Mouse (Mus musculus) CD8-positive naive resting alpha-beta T cell, adult 2 months (primary cell): ENCODE data around the gene Kmt2d.

Experiments
- DNase-seq, 2 experiments: peaks; one replicate each; pipeline ENCODE4 v3.0.0; 2022; ENCODE audit warnings: low read depth in 2 of 2, low spot score in 2 of 2

Gene Kmt2d

DNA sequence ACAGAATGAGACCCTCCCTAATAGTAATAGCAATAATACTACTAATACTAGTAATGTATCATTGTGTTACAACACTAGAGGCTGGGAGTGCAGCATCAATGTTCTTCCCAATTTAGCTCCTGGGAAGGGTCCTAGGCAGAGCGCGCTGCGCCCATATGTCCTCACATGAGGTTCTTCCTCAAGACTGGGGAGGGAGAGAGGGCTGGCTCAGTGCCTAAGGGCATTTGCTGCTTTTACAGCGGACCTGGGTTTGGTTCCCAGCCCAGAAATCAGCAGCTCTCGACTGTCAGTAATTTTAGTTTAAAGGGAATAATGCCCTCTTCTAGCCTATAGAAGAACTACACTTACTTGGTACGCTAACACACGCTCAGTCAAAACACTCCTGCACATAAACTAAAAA, 16.5 kb upstream of the Kmt2d start:
- no peak for DNase-seq

DNA sequence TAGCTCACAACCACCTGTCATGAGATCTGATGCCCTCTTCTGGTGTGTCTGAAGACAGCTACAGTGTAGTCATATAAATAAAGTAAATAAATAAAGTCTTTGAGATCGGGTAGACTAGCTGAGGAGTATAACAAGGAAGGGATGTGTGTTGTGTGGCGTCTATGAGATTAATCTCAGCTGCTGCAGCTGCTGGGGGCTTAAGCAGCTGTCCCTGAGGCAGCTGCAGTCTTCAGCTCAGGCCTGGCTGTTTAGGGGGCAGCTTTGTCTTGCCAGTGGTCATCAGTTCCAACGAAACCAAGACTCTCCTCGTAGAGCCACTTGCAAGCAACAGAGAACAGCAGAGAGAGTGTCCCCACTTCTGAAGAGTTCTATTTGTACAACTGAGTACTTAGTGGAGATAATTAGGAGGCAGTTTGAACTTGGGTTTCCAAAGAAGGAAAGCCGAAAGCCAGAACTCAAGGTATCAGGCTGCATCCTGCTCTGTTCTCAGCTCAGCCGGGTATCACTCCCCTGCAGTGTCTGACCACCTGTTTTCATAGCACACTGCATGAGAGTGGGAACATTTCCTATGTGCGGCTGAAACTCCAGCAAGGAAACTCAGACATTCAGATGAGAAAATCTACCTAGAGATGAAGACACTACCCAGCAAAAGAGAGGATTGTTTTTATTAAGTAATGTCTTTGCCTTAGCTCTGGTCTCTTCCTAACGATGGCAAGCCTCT, 15.8 kb upstream of the Kmt2d start:
- DNase-seq: no peak

DNA sequence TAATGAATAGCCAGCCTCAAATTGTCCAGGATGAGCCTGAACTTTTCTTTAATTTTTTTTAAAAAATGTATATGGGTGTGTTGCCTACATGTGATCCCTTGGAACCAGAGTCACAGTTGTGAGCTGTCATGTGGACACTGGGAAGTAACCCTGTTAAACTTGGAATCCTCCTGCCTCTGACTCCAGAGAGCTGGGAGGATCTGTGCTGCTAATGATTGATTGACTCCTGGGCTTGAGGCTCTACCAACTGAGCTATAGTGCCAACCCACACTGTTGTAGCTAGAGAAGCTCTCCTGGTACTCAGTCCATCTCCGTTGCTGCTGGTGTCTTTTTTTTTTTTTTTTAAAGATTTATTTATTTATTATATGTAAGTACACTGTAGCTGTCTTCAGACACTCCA, 13.1 kb upstream of the Kmt2d start:
- DNase-seq: no peak

DNA sequence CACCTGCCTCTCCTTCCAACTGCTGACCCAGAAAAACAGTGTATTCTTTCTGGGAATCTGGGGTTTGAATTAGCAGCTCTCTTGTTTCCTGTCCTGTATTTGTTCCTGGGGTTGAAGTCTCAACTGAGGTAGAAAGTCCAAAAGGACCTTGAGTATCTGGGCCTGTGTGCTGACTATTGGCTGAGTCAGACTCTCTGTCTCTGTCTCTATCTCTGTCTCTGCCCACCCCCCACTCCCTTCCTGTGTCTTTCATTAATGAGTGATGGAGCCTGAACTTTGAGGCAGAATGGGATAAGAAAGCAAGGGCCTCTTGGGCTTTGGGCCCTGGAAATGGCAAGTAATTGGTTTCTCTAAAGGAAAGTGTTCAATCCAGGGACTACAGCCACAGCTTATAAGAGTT, 12.7 kb upstream of the Kmt2d start:
- no peak for DNase-seq

DNA sequence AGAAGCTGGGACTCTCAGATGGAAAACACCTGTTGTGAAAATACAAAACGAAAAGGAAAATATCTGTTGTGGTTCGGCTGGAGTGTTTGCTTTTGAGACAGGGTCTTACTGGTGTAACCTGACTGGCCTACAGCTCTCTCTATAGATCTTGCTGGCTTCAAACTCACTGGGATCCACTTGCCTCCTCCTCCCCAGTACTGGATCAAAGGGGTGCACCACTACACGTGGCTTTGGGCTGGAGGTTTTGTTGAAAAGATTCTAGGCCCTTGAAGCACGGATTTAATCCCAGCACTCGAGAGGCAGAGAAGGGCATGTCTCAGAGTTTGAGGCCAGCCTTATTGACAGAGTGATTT, 10.6 kb upstream of the Kmt2d start:
- no peak for DNase-seq

DNA sequence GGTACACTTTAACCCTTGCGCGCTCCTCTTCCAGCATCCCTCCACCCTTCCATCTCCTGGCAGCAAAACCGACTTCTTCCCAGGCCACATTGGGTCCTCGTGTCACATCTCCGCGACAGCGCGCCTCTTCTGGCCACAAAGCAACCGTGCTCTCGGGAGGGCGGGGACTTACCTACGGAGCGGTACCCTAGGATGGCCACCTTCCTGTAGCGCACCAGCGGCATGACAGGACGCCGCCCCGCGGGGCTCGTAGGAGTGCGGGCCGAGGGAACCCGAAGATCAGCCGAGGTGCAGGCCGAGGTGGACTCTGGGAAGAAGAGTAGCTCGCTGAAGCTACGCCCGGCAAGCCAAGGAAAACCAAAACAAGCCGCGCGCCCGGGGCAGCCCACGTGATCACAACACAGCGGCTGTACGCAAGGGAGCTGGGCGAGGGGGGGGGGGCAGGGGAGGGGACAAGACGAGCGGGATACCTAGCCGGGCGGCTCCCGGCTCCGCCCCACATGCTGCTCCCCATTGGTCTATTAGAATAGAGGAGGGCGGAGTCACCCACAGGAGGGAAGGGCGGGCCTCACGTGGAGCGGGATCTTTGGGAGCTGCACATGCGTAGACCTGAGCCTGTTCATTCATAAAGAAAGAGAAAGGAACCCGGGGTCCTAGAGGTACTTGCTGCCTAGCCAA, 10.1 kb upstream of the Kmt2d start:
- peak; percentile 88 to 90 for DNase-seq

DNA sequence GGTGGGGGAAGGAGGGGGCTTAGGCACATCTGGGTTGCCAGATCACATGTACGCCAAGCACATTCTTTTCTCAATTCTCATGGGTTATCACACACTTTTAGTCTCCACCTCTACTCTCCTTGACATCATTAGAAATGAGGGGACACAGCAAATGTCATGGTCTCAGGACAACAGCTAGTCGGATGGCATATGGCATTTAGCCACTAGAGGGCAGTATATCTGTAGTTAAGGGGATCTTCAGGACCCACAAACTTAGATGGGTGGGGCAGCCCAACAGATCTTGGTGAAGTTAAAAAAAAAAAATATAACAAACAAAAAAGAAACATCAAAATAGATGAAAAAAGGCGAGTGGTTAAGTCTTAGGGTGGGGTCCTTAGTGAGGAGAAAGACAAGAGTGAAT, 6.3 kb upstream of the Kmt2d start:
- DNase-seq: peak; percentile 72 to 85

DNA sequence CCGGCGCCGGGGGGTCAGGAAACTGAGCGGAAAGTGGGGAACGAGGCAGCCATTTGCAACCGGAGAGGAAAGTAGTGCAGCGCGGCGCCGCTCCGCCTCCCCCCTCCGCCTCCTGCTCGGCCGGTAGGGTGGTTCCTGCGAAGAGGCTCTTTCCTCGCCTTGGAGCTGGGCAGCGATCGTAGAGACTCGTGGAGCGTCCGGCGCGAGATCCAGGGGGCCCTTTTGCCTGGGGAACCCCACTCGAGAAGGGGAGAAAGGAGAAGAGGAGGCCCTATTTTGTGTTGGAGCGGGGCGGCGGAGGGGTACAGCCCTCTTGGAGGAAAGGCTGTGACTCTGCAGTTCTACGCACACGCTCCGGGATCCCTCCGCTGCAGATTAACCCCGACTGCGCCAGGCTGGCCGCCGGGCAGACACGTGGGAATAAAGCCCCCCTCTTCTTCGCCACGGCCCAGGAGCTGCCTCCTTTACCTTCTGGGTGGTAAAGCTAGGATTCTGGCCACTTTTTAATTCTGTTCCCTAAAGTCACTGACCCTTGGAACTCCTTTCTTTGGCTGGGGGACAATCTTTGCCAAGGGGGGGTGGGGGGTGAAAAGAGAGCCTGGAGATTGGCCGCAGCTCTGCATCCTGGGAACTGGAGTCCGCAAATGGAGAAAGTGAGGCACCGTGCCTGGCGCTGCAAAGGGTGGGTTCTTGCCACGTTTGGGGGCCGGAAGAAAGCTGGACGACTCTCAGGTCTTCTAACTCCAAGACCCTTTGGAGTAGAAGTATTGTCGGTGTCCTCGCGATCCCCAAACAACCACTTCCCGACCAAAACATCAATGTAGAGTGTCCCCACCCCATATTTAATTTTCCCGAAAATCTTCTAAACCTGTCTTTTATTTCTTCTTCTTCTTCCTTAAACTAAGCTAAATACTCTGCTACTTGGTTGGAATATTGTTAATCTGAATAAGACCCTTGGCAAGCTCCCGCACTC, 1.2 kb upstream of the Kmt2d start:
- peak; percentile 85 to 92 for DNase-seq

DNA sequence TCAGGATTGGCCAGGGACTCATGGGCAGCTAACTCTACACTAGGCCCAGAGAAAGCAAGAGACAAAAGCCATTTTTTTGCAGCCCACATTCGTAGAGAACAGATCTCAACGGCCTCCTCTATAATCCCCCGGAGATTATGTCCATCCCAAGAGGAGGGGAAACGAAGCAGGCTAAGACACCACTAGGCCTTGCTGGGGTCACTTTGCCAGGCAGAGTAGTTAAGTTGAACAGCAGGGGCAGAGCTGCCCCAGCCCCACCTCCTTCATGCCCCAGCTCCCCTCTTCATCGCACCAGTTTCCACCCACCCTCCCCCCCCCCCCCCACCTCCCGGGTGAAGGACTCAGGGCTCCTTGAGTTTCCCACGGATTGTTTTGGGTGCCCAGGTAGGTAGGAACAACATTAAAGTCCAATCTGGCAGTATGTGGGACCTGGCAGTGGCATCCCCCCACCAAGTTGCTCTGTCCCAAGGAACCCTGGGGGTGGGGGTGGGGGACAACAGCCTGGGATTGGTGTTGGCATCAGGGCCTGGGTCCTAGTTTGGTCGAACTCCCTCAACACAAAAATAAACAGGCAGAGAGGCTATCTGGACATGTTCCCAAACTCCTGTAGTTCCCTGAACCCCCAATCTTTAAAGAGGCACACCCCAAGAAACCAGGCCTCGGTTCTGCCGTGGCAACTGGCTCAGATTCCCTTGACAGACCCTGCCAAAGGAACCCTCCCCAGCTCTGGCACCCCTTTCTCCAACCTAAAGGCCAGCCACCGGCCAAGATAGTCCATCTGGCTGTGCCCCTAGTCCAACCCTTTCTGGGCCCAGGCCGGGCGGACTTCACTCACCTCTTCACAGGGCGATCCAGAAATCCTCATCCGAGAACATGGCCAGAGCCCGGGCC, 580 bp downstream of the Kmt2d start:
- DNase-seq: no peak

DNA sequence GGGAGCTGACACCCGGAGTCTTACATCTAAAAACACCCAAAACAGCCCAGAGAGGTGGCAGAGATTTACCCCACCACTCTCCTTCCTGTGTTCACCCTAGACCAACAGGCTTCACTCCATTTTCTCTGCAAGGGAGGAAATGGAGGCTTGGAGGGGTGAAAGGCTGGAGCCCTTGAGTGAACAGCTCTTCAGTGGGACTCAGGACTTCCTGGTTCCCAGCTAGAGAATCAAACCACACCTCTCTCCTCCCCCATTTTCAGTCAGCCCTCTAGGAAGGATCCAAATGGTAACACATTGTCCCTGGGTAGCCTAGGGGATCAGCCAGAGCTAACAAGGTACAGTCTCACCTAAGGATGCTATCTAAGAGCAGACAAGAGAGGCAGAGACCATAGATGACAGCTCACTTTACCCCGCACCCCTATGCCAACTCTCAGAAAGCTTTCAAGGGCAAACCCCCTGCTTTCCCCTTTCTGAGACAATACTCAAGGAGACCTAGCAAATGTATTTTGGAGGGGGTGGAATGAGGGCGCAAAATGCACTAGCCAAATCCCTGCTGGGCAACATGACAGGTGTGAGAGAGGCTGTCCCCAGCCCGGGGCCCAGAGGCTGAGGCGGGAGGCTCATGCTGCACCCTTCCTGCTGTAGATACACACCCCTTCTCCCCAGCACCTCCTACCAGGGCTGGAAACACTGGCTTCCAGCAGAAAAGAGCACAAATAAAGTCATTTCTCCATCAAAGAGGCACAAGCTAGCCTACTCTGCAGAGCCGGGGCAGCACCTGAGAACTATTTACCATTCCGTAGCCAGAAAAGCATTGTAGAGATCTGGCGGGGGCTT, 1.4 kb downstream of the Kmt2d start:
- DNase-seq: peak in 1 of 2 experiments; percentile 32

DNA sequence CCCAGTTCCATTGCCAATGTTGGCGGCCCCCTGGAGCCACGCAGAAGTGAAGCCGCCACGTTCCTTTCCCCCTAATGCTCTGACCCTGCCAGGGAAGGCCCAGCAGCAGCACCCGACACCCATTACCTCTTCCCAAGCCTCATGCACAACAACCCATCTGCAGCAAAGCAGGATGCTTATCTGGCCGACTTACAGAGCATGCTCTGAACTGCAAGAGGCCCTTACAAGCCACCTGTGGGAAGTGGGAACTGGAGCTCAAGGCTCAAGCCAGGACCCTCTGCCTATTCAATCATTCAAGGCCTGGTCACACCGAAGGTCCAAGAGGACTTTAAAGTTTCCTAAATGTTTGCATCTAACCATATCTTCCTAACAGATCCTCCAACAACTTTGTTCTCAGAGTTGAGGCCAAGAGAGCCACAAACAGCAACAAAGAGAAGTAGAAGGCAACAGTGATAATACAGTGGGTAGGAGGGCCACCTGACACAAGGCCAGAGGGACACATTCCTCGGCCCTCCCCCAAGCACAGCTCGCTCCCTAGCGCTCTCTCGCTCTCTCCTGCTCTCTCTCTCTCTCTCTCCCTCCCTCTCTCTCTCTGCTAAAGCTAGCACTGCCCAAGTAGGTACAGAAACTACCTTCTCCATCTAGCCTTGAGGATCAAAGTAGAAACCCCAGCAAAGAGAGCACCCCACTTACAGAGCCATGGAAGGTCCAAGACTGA, 2.5 kb downstream of the Kmt2d start:
- DNase-seq: no peak

DNA sequence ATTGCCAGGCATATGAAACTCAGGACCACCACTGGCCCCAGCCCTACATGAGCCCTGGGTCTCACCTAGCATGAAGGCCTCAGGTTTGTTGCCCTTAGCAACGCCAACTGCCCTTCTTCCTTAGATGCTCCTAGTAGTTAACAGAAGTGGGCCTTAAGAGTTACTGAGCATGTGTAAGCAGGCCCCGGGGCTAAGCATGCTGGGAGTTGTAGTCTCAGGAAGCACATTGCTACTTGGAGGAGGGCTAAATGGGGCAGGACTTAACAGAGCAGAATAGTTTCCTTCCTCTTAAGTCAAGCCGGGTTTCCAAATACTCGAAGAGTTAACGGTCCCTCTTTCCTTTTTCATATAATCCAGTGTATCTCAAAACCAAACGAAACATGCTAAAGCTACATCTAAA, 3.7 kb downstream of the Kmt2d start:
- DNase-seq: peak; percentile 38 to 54

DNA sequence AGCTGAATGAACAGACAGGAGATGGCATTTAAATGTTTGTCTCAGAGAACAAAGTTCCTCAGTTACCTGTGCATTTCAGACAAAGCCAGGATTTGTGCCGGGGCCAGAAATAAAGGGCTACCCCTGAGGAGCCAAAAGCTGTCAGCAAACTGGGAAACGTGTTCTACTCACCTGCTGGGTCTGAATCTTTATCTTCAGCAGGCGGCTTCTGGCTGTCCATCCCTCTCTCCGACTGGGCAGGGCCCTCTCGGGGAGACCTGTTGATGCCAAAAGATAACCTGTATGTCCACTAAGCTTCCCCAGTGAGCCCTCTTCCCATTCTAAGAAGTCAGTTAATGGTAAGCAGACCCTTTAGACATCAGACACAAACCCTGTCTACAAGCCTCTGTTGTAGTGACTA, 4.5 kb downstream of the Kmt2d start:
- no peak for DNase-seq

DNA sequence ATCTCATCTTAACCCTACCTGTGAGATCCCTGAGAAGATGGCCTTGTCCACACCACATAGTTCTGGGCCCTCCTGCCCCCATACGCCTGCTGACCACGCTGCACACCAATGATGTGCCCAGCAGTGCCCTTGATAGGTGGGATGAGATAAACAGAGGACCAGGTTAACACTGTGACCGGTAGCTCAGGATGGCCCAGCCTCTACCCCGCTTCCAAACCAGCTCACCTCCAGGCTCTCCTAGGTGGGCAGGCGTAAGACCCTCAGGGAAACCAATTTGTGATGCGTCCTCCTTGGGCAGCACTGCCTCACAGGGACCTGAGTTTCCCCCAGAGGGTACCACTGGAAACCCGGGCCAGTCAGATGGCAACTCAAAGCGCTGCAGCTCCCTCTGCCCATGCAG, 5.2 kb downstream of the Kmt2d start:
- no peak for DNase-seq

DNA sequence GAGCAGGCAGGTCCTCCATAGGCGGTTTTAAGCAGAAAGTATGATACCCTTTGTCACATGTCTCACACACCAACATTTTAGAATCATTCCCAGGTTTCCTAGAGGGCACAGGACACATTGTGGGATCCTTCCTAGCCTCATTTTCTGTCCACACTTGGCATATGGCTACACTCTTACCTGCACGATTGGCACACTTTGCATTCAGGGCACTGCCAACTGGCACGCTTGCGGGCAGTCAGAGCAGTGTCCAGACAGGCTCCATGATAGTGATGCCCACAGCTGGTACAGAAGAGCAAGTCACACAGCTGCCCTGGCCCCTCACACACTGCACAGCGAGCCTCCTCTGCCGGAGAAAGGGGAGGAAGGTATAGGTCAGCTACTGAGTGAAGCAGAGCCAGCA, 6.1 kb downstream of the Kmt2d start:
- no peak for DNase-seq

DNA sequence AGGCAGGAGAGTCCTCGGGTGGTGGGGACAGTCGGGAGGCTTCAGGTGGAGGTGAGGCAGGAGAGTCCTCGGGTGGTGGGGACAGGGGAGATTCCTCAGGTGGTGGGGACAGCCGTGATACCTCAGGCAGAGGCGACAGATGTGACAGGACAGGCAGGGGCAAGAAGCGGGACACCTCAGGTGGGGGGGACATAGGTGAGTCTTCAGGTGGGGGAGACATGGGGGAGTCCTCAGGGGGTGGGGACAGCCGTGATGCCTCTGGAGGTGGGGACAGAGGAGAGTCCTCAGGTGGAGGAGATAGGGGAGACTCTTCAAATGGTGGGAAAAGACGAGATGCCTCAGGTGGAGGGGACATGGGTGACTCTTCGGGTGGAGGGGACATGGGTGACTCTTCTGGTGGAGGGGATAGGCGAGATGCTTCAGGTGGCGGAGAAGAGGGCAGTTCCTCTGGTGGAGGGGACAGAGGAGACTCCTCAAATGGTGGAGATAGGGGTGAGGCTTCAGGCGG, 7.5 kb downstream of the Kmt2d start:
- no peak for DNase-seq

DNA sequence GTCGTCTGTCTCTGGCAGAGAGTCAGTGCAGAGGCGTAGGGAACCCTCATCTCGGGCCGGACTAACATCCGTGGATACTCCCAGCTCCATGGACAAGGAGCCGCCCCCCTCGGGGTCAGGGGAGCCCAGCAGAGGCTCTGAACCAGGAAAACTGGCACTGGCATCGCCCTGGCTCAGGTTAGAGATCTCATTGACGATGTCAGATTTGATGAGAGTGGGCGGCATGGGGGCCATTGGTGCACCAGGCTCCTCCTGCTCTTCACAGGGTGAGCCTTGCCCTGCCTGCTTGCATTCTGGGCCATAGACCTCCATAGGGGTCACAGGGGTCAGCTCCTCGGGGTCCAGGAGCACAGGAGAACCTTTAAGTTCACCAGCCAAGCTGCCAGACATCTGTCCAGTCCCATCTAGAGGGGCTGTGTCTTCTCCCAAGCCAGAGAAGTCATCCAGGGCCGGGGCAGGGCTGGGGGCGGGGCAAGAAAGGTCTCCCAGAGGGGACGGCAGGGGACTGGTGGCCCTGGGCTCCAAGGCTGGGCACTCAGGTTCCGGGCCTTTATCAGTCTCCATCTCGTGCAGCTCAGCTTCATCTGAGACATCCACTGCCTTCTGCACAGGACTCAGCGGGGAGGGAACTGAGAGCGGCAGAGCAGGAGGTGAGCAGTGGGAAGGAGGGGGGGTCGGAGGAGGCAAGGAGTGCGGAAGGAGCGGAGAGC, 9.1 kb downstream of the Kmt2d start:
- DNase-seq: no peak

DNA sequence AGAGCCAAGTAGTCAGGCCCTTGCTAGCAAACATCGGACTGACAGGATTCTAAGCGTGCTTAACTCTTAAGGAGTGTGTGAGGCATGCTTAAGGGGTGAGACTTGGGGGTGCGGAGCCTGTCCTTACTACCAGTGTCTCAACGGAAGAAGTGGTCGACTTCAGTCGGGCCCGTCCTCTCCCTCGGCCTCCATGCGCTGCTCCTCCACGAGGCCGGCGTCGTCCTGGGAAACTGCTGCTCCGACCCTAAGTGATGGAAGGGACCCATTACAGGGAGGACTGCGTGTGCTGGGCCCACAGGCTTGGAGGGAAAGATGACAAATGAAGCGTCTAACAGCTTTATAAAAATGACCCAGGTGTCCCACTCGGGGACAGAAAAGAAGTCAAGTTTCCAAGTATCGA, 10.1 kb downstream of the Kmt2d start:
- no peak for DNase-seq
